27 mouse cellular contexts compared by ENCODE assay signal in the genomic region with DNA sequence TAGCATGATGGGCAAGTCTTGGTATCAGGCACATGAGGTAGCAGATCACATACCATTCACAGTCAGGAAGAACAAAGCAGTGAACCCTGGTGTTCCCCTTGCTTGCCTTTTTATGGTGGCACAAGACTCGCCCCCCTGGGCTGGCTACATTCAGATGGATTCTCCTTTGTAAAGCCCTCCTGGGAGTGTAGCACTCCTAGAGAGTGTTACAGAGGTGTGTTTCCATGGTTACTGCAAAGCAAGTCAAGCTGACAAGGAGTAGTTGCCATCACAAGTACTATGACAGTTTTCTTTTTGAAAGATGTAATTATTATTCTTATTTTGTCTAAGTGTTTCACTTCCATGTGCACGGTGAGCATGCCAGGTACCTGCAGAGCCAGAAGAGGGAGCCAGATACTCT.
"Had no signal": no experiment of that assay in that cellular context is flagged by ENCODE, and none has a peak within 500 bp of the region (broad histone marks: within the 10 kb centered on the region; RNA-seq: fewer than 3 reads in every experiment).

No protein-coding gene starts in this region.

- H3K27ac ChIP-seq: heart, embryonic 10.5 days; hindbrain, embryonic 10.5 days; hindbrain, embryonic 12.5 days; hindbrain, embryonic 15.5 days; hindbrain, postnatal 0 days; kidney, embryonic 15.5 days; kidney, postnatal 0 days; limb, embryonic 13.5 days; limb, embryonic 15.5 days; liver, embryonic 12.5 days; liver, embryonic 14.5 days had no signal

- H3K9me3 ChIP-seq: heart, embryonic 10.5 days; hindbrain, embryonic 15.5 days; kidney, embryonic 15.5 days; limb, embryonic 15.5 days had no signal

- H3K9ac ChIP-seq: heart, embryonic 12.5 days; hindbrain, embryonic 12.5 days; hindbrain, embryonic 15.5 days; kidney, embryonic 15.5 days; limb, embryonic 13.5 days; limb, embryonic 15.5 days; liver, embryonic 12.5 days; liver, embryonic 14.5 days had no signal

- H3K27me3 ChIP-seq: heart, embryonic 12.5 days; hindbrain, embryonic 12.5 days; hindbrain, embryonic 15.5 days; kidney, embryonic 15.5 days; limb, embryonic 13.5 days; limb, embryonic 15.5 days; liver, embryonic 12.5 days had no signal

- ATAC-seq: hindbrain, postnatal 0 days; intestine, embryonic 16.5 days; liver, embryonic 12.5 days had no signal

- H3K4me3 ChIP-seq: heart, embryonic 10.5 days; heart, embryonic 12.5 days; hindbrain, embryonic 10.5 days; hindbrain, embryonic 12.5 days; hindbrain, embryonic 15.5 days; kidney, embryonic 15.5 days; limb, embryonic 13.5 days; limb, embryonic 15.5 days; liver, embryonic 12.5 days had no signal

- H3K4me1 ChIP-seq: heart, embryonic 12.5 days; hindbrain, embryonic 10.5 days; hindbrain, embryonic 12.5 days; hindbrain, embryonic 15.5 days; kidney, embryonic 15.5 days; limb, embryonic 13.5 days; limb, embryonic 15.5 days had no signal

- H3K36me3 ChIP-seq: heart, embryonic 10.5 days; heart, embryonic 12.5 days; hindbrain, embryonic 10.5 days; hindbrain, embryonic 12.5 days; hindbrain, embryonic 15.5 days; kidney, embryonic 15.5 days; limb, embryonic 13.5 days; limb, embryonic 15.5 days; liver, embryonic 12.5 days had no signal

- H3K4me2 ChIP-seq: heart, embryonic 12.5 days; hindbrain, embryonic 12.5 days; hindbrain, embryonic 15.5 days; kidney, embryonic 15.5 days; limb, embryonic 13.5 days; limb, embryonic 15.5 days; liver, embryonic 12.5 days had no signal

- DNase-seq: gastrocnemius, postnatal 14 days; gastrocnemius, postnatal 36 days; heart, adult 11 months; heart, postnatal 10 days; heart, postnatal 4 days; kidney, adult 11 months; kidney, adult 2 months; kidney, adult 9 months; kidney, postnatal 14 days; kidney, postnatal 36 days; layer of hippocampus, adult 9-11 months; layer of hippocampus, postnatal 36 days; left cerebral cortex, postnatal 4 days; lung, adult 18-20 months had no signal
